Mouse (Mus musculus): ENCODE measurements around the gene E330009J07Rik. TPM values are rescaled to one million over a fixed set of nuclear protein-coding genes. Genes with fewer than 3 reads are reported as not detected.

Gene E330009J07Rik
- polyA plus RNA-seq (2012; rRNA removed), result 18.8 and 28.8 TPM in 2 replicates

GRCm38 (mm10) chr6:40436047-40436483, at the start of gene E330009J07Rik:
E330009J07Rik (minus strand) TSS chr6:40436135.

DNA sequence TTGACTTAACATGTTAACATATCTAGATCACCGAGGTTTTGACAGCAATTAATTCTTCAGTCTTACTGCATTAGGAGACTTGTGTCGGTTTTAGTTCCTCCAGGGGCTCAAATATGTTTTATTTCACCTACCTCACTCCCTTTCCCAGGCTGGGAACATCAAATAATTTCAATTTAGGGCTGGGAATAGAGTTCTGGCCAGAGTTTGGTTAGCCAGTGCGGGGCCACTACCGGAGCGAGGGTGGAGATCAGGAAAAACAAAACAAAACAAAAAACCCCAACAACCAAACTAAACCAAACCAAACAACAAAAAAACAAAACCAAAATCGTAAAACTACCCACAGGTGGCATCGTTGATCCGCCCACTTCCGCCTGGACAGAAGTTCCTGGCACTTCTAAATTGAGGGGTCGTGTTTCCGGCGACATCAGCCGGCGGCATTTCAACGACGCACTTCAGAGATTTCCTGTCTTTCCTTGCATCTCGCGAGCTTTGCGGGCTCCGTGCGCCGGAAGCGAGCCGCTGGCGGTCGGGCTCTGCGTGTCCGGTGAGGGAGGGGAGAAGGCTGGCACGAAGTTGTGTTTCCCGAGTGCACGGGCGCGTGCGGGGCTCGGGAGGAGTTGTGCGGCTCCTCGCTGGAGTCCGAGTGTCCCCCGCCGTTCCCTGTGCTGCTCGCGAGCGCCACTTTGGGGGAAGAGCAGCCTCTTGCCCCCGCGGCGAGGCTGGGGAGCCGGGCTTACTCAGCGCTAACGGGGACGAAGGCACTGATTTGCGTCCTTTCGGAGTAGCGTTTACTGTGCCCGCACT, 35.2 kb upstream of the E330009J07Rik start, which contains the start of gene Ssbp1:
Gene Ssbp1, plus strand, starts transcription at position 437 of the 804 bp plus-strand sequence.

DNA sequence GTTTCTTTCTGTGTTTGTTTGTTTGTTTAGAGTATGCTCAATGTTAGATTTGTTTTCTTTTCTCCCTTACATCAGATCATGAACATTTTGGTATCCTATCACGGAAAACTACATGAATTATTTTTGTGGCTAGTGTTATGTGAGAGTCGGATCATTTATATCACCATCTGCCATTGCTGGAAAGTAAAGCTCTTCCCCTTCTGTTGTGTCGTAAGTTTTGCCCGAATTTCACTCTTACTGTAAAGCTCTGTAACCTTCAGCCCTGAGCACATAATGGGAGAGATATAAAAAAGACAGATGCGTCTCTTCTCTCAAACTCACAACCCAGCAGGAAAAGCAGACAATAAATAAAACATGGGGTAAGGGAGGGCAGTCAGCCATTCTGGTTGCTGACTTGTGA, 3.0 kb upstream of the E330009J07Rik start, which contains the start of gene Wee2:
Gene Wee2, plus strand, starts transcription at position 153 of the 400 bp plus-strand sequence.

Other genes with a start within 250 kb of the E330009J07Rik start
- gene Agk, start 111.0 kb downstream of the E330009J07Rik start, polyA plus RNA-seq (2012; rRNA removed), result 34.5 and 35.1 TPM in 2 replicates
- 0.11 and 0.13 TPM in 2 replicates for gene Wee2, start 3.0 kb upstream of the E330009J07Rik start, polyA plus RNA-seq (2012; rRNA removed)
- 100 and 110 TPM in 2 replicates for gene Ssbp1, start 35.2 kb upstream of the E330009J07Rik start, polyA plus RNA-seq (2012; rRNA removed)
- 0.20 and 0.33 TPM in 2 replicates for gene Tas2r137, start 55.1 kb upstream of the E330009J07Rik start, polyA plus RNA-seq (2012; rRNA removed)
- 0.44 and 0.63 TPM in 2 replicates for gene Tas2r108, start 57.4 kb upstream of the E330009J07Rik start, polyA plus RNA-seq (2012; rRNA removed)
- gene Prss37, start 83.4 kb upstream of the E330009J07Rik start, polyA plus RNA-seq (2012; rRNA removed), result 0.14 TPM in 1 of 2 replicates, not detected in the other
- not detected in 2 replicates for gene Olfr461, start 118.9 kb upstream of the E330009J07Rik start, polyA plus RNA-seq (2012; rRNA removed)
- gene Olfr460, start 133.4 kb upstream of the E330009J07Rik start, polyA plus RNA-seq (2012; rRNA removed), result 0.16 and 0.18 TPM in 2 replicates
- gene Clec5a, start 149.7 kb upstream of the E330009J07Rik start, polyA plus RNA-seq (2012; rRNA removed), result 0.84 and 0.91 TPM in 2 replicates
- gene Tas2r138, start 177.2 kb upstream of the E330009J07Rik start, polyA plus RNA-seq (2012; rRNA removed), result not detected in 2 replicates
- gene Mgam, start 192.7 kb upstream of the E330009J07Rik start, polyA plus RNA-seq (2012; rRNA removed), result 0.05 and 0.10 TPM in 2 replicates